Mouse (Mus musculus) liver, embryonic 15.5 days (tissue): ENCODE measurements around the gene Il2. TPM values are rescaled to one million over a fixed set of nuclear protein-coding genes. Genes with fewer than 3 reads are reported as not detected.

Experiments
- ATAC-seq: fragments of 200-750 bp; cut with Nextera tagmentation; 2 replicates; pipeline ENCODE4 v1.8.0; 2017; ENCODE audit warnings: moderate number of reproducible peaks, mild to moderate bottlenecking, moderate library complexity; ENCODE audit not compliant: insufficient read depth
- H3K27ac ChIP-seq: fragments of 300-500 bp; sonication (generic); replicated peaks from 2 replicates; pipeline ENCODE4 v1.5.1; 2015; ENCODE audit warnings: mild to moderate bottlenecking, inconsistent platforms
- H3K27me3 ChIP-seq: fragments of 300-500 bp; sonication (generic); 2 replicates; pipeline ENCODE4 v1.6.1; 2015; ENCODE audit warnings: mild to moderate bottlenecking, inconsistent platforms
- H3K36me3 ChIP-seq: fragments of 300-500 bp; sonication (generic); replicated peaks from 2 replicates; pipeline ENCODE4 v1.6.1; 2015; ENCODE audit warnings: moderate library complexity, mild to moderate bottlenecking, inconsistent platforms
- H3K4me1 ChIP-seq: fragments of 300-500 bp; sonication (generic); replicated peaks from 2 replicates; pipeline ENCODE4 v1.6.1; 2015; ENCODE audit warnings: inconsistent platforms
- H3K4me2 ChIP-seq: fragments of 300-500 bp; sonication (generic); 2 replicates; pipeline ENCODE4 v1.6.1; 2015; ENCODE audit warnings: moderate library complexity, mild to moderate bottlenecking, inconsistent platforms
- H3K4me3 ChIP-seq: fragments of 300-500 bp; sonication (generic); replicated peaks from 2 replicates; pipeline ENCODE4 v1.5.1; 2015; ENCODE audit warnings: mild to moderate bottlenecking, inconsistent platforms
- H3K9ac ChIP-seq: fragments of 300-500 bp; sonication (generic); 2 replicates; pipeline ENCODE4 v1.6.1; 2015; ENCODE audit warnings: moderate library complexity, mild to moderate bottlenecking, inconsistent platforms
- H3K9me3 ChIP-seq: fragments of 300-500 bp; sonication (generic); replicated peaks from 2 replicates; pipeline ENCODE4 v1.6.1; 2016; ENCODE audit warnings: inconsistent platforms
- WGBS: fragments of 180-500 bp; shearing (Covaris S2); methylation state at CpG from one replicate; pipeline ENCODE4 v1.1.7; 2015; ENCODE audit warnings: mixed read lengths; ENCODE audit not compliant: insufficient replicate concordance; 5-methylcytosine and 5-hydroxymethylcytosine counted together
- polyA plus RNA-seq: library from polyadenylated mRNA; unstranded; fragments of >200 nt; fragmentation: Nextera tagmentation; extraction: Ambion mirVana; gene quantifications from 2 replicates; pipeline ENCODE4 v1.2.1, GENCODE M21; 2015

Gene Il2
- polyA plus RNA-seq = 0.14 TPM in 1 of 2 replicates, not detected in the other

- Histone ChIP-seq H3K4me2 (no peak within 1 kb of the TSS), H3K27me3 (no peaks in the 10 kb centered on the region), H3K4me1 (no peaks in the 10 kb centered on the region), H3K9me3 (no peaks in the 10 kb centered on the region), H3K27ac (no peak within 1 kb of the TSS), H3K9ac (no peak within 1 kb of the TSS), H3K36me3 (no peaks in the 10 kb centered on the region), H3K4me3 (no peak within 1 kb of the TSS)
- 52% methylated on average over 4 of the region's 4 CpGs for WGBS
- no peak for ATAC-seq
Measured at GRCm38 (mm10) chr3:37125655-37126054, at the start of gene Il2. TSS of gene Il2 (minus strand) at chr3:37125959.

- ATAC-seq = no peak
- no peak overlapping the region for H3K4me3 ChIP-seq
Measured at GRCm38 (mm10) chr3:37174711-37175572, 49.2 kb upstream of the Il2 start.

GRCm38 (mm10) chr3:37173285-37173684, 47.5 kb upstream of the Il2 start:
- no peak for ATAC-seq

More at GRCm38 (mm10) chr3:37174711-37175572, 49.2 kb upstream of the Il2 start:
- 41% methylated on average over 10 of the region's 10 CpGs for WGBS
- Histone ChIP-seq H3K9me3 (no peaks in the 10 kb centered on the region), H3K36me3 (no peaks in the 10 kb centered on the region), H3K4me1 (no peaks in the 10 kb centered on the region; the same call in 1 of the 2 replicates), H3K9ac (no peak overlapping the region), H3K4me2 (no peak overlapping the region), H3K27me3 (no peaks in the 10 kb centered on the region), H3K27ac (no peak overlapping the region)

GRCm38 (mm10) chr3:37169283-37169682, 43.5 kb upstream of the Il2 start:
- 53% methylated on average over 2 of the region's 2 CpGs for WGBS
- Histone ChIP-seq H3K9ac (no peak overlapping the region), H3K4me2 (no peak overlapping the region), H3K36me3 (no peaks in the 10 kb centered on the region), H3K4me3 (no peak overlapping the region), H3K4me1 (no peaks in the 10 kb centered on the region; the same call in 1 of the 2 replicates), H3K9me3 (no peaks in the 10 kb centered on the region), H3K27ac (no peak overlapping the region), H3K27me3 (no peaks in the 10 kb centered on the region)
- ATAC-seq = no peak

More at GRCm38 (mm10) chr3:37173285-37173684, 47.5 kb upstream of the Il2 start:
- Histone ChIP-seq H3K27me3 (no peaks in the 10 kb centered on the region), H3K36me3 (no peaks in the 10 kb centered on the region), H3K4me1 (no peaks in the 10 kb centered on the region; the same call in 1 of the 2 replicates), H3K9ac (no peak overlapping the region), H3K27ac (no peak overlapping the region), H3K4me2 (no peak overlapping the region), H3K9me3 (no peaks in the 10 kb centered on the region), H3K4me3 (no peak overlapping the region)
- WGBS = 28% methylated on average over 8 of the region's 8 CpGs

GRCm38 (mm10) chr3:37161096-37161495, 35.3 kb upstream of the Il2 start:
- no peak overlapping the region for H3K4me3 ChIP-seq
- H3K4me2 ChIP-seq = no peak overlapping the region
- no peak for ATAC-seq
- no peaks in the 10 kb centered on the region for H3K27me3 ChIP-seq
- 71% methylated on average over 4 of the region's 4 CpGs for WGBS
- H3K4me1 ChIP-seq = peaks cover 13% of the 10 kb centered on the region
- H3K9ac ChIP-seq = no peak overlapping the region
- H3K27ac ChIP-seq = no peak overlapping the region
- H3K9me3 ChIP-seq = no peaks in the 10 kb centered on the region
- no peaks in the 10 kb centered on the region for H3K36me3 ChIP-seq

GRCm38 (mm10) chr3:37158246-37158645, 32.5 kb upstream of the Il2 start:
- Histone ChIP-seq H3K4me2 (no peak overlapping the region), H3K36me3 (no peaks in the 10 kb centered on the region), H3K9ac (no peak overlapping the region), H3K9me3 (no peaks in the 10 kb centered on the region), H3K27ac (no peak overlapping the region), H3K4me3 (no peak overlapping the region), H3K27me3 (no peaks in the 10 kb centered on the region), H3K4me1 (peaks cover 35% of the 10 kb centered on the region)
- no peak for ATAC-seq
- WGBS = 52% methylated on average over 3 of the region's 3 CpGs

GRCm38 (mm10) chr3:37157082-37157481, 31.3 kb upstream of the Il2 start:
- Histone ChIP-seq H3K27ac (peak overlapping the region; percentile 42), H3K4me1 (peaks cover 42% of the 10 kb centered on the region), H3K27me3 (no peaks in the 10 kb centered on the region), H3K36me3 (no peaks in the 10 kb centered on the region), H3K4me2 (peak overlapping the region; percentile 11; the same call in 1 of the 2 replicates), H3K9ac (no peak overlapping the region; the same call in 1 of the 2 replicates), H3K4me3 (no peak overlapping the region), H3K9me3 (no peaks in the 10 kb centered on the region)
- 21% methylated on average over 8 of the region's 8 CpGs for WGBS
- peak; percentile 71 for ATAC-seq

GRCm38 (mm10) chr3:37154396-37154795, 28.6 kb upstream of the Il2 start:
- no peaks in the 10 kb centered on the region for H3K27me3 ChIP-seq
- H3K4me3 ChIP-seq = no peak overlapping the region
- peaks cover 42% of the 10 kb centered on the region for H3K4me1 ChIP-seq
- 0 out of 2 replicates have a peak overlapping the region, but pooled peaks have one; percentile 14 for H3K27ac ChIP-seq
- H3K9ac ChIP-seq = no peak overlapping the region
- WGBS = 30% methylated on average over 7 of the region's 7 CpGs
- ATAC-seq = peak; percentile 64
- H3K4me2 ChIP-seq = peak overlapping the region; percentile 39
- H3K36me3 ChIP-seq = no peaks in the 10 kb centered on the region
- no peaks in the 10 kb centered on the region for H3K9me3 ChIP-seq

- no peaks in the 10 kb centered on the region for H3K9me3 ChIP-seq
- no peak for ATAC-seq
- H3K27ac ChIP-seq = no peak overlapping the region
- H3K4me3 ChIP-seq = no peak overlapping the region
- H3K9ac ChIP-seq = no peak overlapping the region
- no peak overlapping the region for H3K4me2 ChIP-seq
- no peaks in the 10 kb centered on the region for H3K36me3 ChIP-seq
- 45% methylated on average over 7 of the region's 7 CpGs for WGBS
- no peaks in the 10 kb centered on the region for H3K27me3 ChIP-seq
- peaks cover 42% of the 10 kb centered on the region for H3K4me1 ChIP-seq
Measured at GRCm38 (mm10) chr3:37153004-37153403, 27.2 kb upstream of the Il2 start.

GRCm38 (mm10) chr3:37152274-37152673, 26.5 kb upstream of the Il2 start:
- Histone ChIP-seq H3K4me3 (no peak overlapping the region), H3K36me3 (no peaks in the 10 kb centered on the region), H3K27ac (no peak overlapping the region), H3K4me2 (no peak overlapping the region), H3K9ac (no peak overlapping the region), H3K9me3 (no peaks in the 10 kb centered on the region), H3K4me1 (peaks cover 39% of the 10 kb centered on the region), H3K27me3 (no peaks in the 10 kb centered on the region)
- 63% methylated on average over 10 of the region's 10 CpGs for WGBS
- ATAC-seq = no peak

- H3K9me3 ChIP-seq = no peaks in the 10 kb centered on the region
- H3K4me2 ChIP-seq = no peak overlapping the region
- no peaks in the 10 kb centered on the region for H3K27me3 ChIP-seq
- no peak for ATAC-seq
- H3K9ac ChIP-seq = no peak overlapping the region
- H3K4me1 ChIP-seq = no peaks in the 10 kb centered on the region
- 63% methylated on average over 7 of the region's 7 CpGs for WGBS
- H3K36me3 ChIP-seq = no peaks in the 10 kb centered on the region
- H3K27ac ChIP-seq = no peak overlapping the region
- no peak overlapping the region for H3K4me3 ChIP-seq
Measured at GRCm38 (mm10) chr3:37146810-37147209, 21.1 kb upstream of the Il2 start.
